Mouse (Mus musculus) intestine, embryonic 14.5 days (tissue): ENCODE results near the gene Dock9. TPM values are rescaled to one million over a fixed set of nuclear protein-coding genes. Genes with fewer than 3 reads are reported as not detected.

ENCODE experiments used
- ATAC-seq: fragments of 200-750 bp; cut with Nextera tagmentation; replicated peaks from 2 replicates; pipeline ENCODE4 v1.8.0; 2017; ENCODE audit warnings: low read depth, moderate number of reproducible peaks, moderate TSS enrichment, moderate library complexity; ENCODE audit not compliant: low FRiP score, low TSS enrichment
- DNase-seq: peaks from one replicate; pipeline ENCODE4 v3.0.0-alpha.2; 2018; ENCODE audit warnings: low spot score
- H3K27ac ChIP-seq: fragments of 300-500 bp; sonication (generic); 2 replicates; pipeline ENCODE4 v1.5.1; 2014; ENCODE audit warnings: low read depth, mild to moderate bottlenecking, control low read depth
- H3K27me3 ChIP-seq: fragments of 300-500 bp; sonication (generic); replicated peaks from 2 replicates; pipeline ENCODE4 v1.6.1; 2014; ENCODE audit warnings: low read length, control low read depth; ENCODE audit not compliant: control insufficient read depth, insufficient read depth
- H3K36me3 ChIP-seq: fragments of 300-500 bp; sonication (generic); 2 replicates; pipeline ENCODE4 v1.6.1; 2014; ENCODE audit warnings: low read length, control low read depth; ENCODE audit not compliant: control insufficient read depth, insufficient read depth
- H3K4me1 ChIP-seq: fragments of 300-500 bp; sonication (generic); replicated peaks from 2 replicates; pipeline ENCODE4 v1.6.1; 2014; ENCODE audit warnings: low read length, control low read depth, mixed read lengths; ENCODE audit not compliant: control insufficient read depth, insufficient read depth
- H3K4me2 ChIP-seq: fragments of 300-500 bp; sonication (generic); 2 replicates; pipeline ENCODE4 v1.6.1; 2014; ENCODE audit warnings: low read length
- H3K4me3 ChIP-seq: fragments of 300-500 bp; sonication (generic); 2 replicates; pipeline ENCODE4 v1.5.1; 2014; ENCODE audit warnings: low read depth, low read length, control low read depth, mixed read lengths
- H3K9ac ChIP-seq: fragments of 300-500 bp; sonication (generic); 2 replicates; pipeline ENCODE4 v1.6.1; 2014; ENCODE audit warnings: mild to moderate bottlenecking, low read length
- H3K9me3 ChIP-seq: fragments of 300-500 bp; sonication (generic); 2 replicates; pipeline ENCODE4 v1.6.1; 2016; ENCODE audit warnings: low read length, control low read depth; ENCODE audit not compliant: control insufficient read depth
- WGBS: fragments of 180-500 bp; shearing (Covaris S2); extraction: QIAGEN DNeasy Blood & Tissue Kit; methylation state at CpG from one replicate; pipeline ENCODE4 v1.1.7; 2014; 5-methylcytosine and 5-hydroxymethylcytosine counted together
- polyA plus RNA-seq: library from polyadenylated mRNA; unstranded; fragments of >200 nt; fragmentation: Nextera tagmentation; extraction: Ambion mirVana; gene quantifications from 2 replicates; pipeline ENCODE4 v1.2.1, GENCODE M21; 2014

Dock9 gene
- polyA plus RNA-seq, 1 experiment from 2014 or later = 34.8 TPM

GRCm38 (mm10) chr14:121737277-121737676, 60.4 kb downstream of the Dock9 start:
- Histone ChIP-seq H3K9me3 (no peaks in the 10 kb centered on the region), H3K9ac (no peak overlapping the region), H3K4me2 (no peak overlapping the region), H3K4me3 (no peak overlapping the region), H3K27ac (no peak overlapping the region), H3K27me3 (no peaks in the 10 kb centered on the region), H3K36me3 (no peaks in the 10 kb centered on the region), H3K4me1 (peaks cover 34% of the 10 kb centered on the region)
- 83% methylated on average over 8 of the region's 8 CpGs for WGBS
- ATAC-seq (no peak), DNase-seq (no peak)

- H3K4me1 ChIP-seq = peaks cover 37% of the 10 kb centered on the region
- no peaks in the 10 kb centered on the region for H3K36me3 ChIP-seq
- no peak overlapping the region for H3K27ac ChIP-seq
- no peak overlapping the region for H3K9ac ChIP-seq
- no peaks in the 10 kb centered on the region for H3K9me3 ChIP-seq
- 64% methylated on average over 7 of the region's 7 CpGs for WGBS
- no peak overlapping the region for H3K4me2 ChIP-seq
- H3K4me3 ChIP-seq = no peak overlapping the region
- no peaks in the 10 kb centered on the region for H3K27me3 ChIP-seq
- ATAC-seq (no peak), DNase-seq (no peak)
Observed at GRCm38 (mm10) chr14:121735678-121736077, 62.0 kb downstream of the Dock9 start.

- Histone ChIP-seq H3K9ac (no peak overlapping the region), H3K27me3 (no peaks in the 10 kb centered on the region), H3K36me3 (no peaks in the 10 kb centered on the region), H3K4me2 (no peak overlapping the region), H3K4me3 (no peak overlapping the region), H3K27ac (no peak overlapping the region), H3K9me3 (no peaks in the 10 kb centered on the region), H3K4me1 (peaks cover 28% of the 10 kb centered on the region)
- no peak for ATAC-seq
- 55% methylated on average over 7 of the region's 7 CpGs for WGBS
- no peak for DNase-seq
Observed at GRCm38 (mm10) chr14:121734217-121734616, 63.4 kb downstream of the Dock9 start.

- Histone ChIP-seq H3K4me2 (no peak overlapping the region), H3K27me3 (no peaks in the 10 kb centered on the region), H3K9ac (no peak overlapping the region), H3K27ac (no peak overlapping the region), H3K36me3 (no peaks in the 10 kb centered on the region), H3K4me3 (no peak overlapping the region), H3K4me1 (peaks cover 22% of the 10 kb centered on the region), H3K9me3 (no peaks in the 10 kb centered on the region)
- DNase-seq (no peak), ATAC-seq (no peak)
- WGBS = 94% methylated on average over 12 of the region's 12 CpGs
Observed at GRCm38 (mm10) chr14:121733694-121734093, 63.9 kb downstream of the Dock9 start.

- Histone ChIP-seq H3K4me3 (no peak overlapping the region), H3K4me2 (no peak overlapping the region), H3K9ac (no peak overlapping the region), H3K27ac (no peak overlapping the region), H3K36me3 (no peaks in the 10 kb centered on the region), H3K27me3 (no peaks in the 10 kb centered on the region), H3K9me3 (no peaks in the 10 kb centered on the region), H3K4me1 (peaks cover 20% of the 10 kb centered on the region)
- DNase-seq (no peak), ATAC-seq (no peak)
- 26% methylated on average over 8 of the region's 8 CpGs for WGBS
Observed at GRCm38 (mm10) chr14:121732196-121732595, 65.4 kb downstream of the Dock9 start.

GRCm38 (mm10) chr14:121731688-121732168, 65.9 kb downstream of the Dock9 start:
- Histone ChIP-seq H3K4me2 (no peak overlapping the region), H3K9me3 (no peaks in the 10 kb centered on the region), H3K27me3 (no peaks in the 10 kb centered on the region), H3K4me3 (no peak overlapping the region), H3K27ac (no peak overlapping the region), H3K36me3 (no peaks in the 10 kb centered on the region), H3K9ac (no peak overlapping the region), H3K4me1 (peaks cover 20% of the 10 kb centered on the region)
- WGBS = 28% methylated on average over 6 of the region's 6 CpGs
- DNase-seq = no peak
- peak; percentile 81 for ATAC-seq

GRCm38 (mm10) chr14:121730966-121731365, 66.7 kb downstream of the Dock9 start:
- no peak overlapping the region for H3K4me2 ChIP-seq
- 65% methylated on average over 3 of the region's 3 CpGs for WGBS
- H3K27me3 ChIP-seq = no peaks in the 10 kb centered on the region
- peaks cover 20% of the 10 kb centered on the region for H3K4me1 ChIP-seq
- no peak overlapping the region for H3K27ac ChIP-seq
- ATAC-seq = peak; percentile 41; the same call in 1 of the 2 replicates
- no peak overlapping the region for H3K4me3 ChIP-seq
- H3K9me3 ChIP-seq = no peaks in the 10 kb centered on the region
- no peaks in the 10 kb centered on the region for H3K36me3 ChIP-seq
- no peak for DNase-seq
- H3K9ac ChIP-seq = no peak overlapping the region

GRCm38 (mm10) chr14:121727996-121728395, 69.6 kb downstream of the Dock9 start:
- 81% methylated on average over 8 of the region's 8 CpGs for WGBS
- Histone ChIP-seq H3K9me3 (no peaks in the 10 kb centered on the region), H3K36me3 (no peaks in the 10 kb centered on the region), H3K27ac (no peak overlapping the region), H3K4me2 (no peak overlapping the region), H3K4me1 (peaks cover 15% of the 10 kb centered on the region; the same call in 1 of the 2 replicates), H3K9ac (no peak overlapping the region), H3K27me3 (no peaks in the 10 kb centered on the region), H3K4me3 (no peak overlapping the region)
- ATAC-seq = no peak
- DNase-seq = no peak

GRCm38 (mm10) chr14:121724501-121724900, 73.1 kb downstream of the Dock9 start:
- ATAC-seq (no peak), DNase-seq (no peak)
- Histone ChIP-seq H3K27me3 (no peaks in the 10 kb centered on the region), H3K36me3 (no peaks in the 10 kb centered on the region), H3K4me1 (peaks cover 14% of the 10 kb centered on the region), H3K27ac (no peak overlapping the region), H3K4me2 (no peak overlapping the region), H3K9ac (no peak overlapping the region), H3K9me3 (no peaks in the 10 kb centered on the region), H3K4me3 (no peak overlapping the region)
- WGBS = 87% methylated on average over 8 of the region's 8 CpGs
